In genomic region chr7:142384306-142384705, GRCm38 (mm10) we compare ENCODE assay signal across 28 mouse cellular contexts. TPM values are rescaled to one million over a fixed set of nuclear protein-coding genes. Genes with fewer than 3 reads are reported as not detected.
A peak's percentile ranks its signal among the peaks of the same experiment; 100 is the strongest.
DNase-seq lines count a peak whose midpoint lies in the region; ATAC-seq and TF ChIP-seq lines count a peak whose summit lies in the region.
"Had no signal": no experiment of that assay in that cellular context is flagged by ENCODE, and none has a peak within 500 bp of the region (broad histone marks: within the 10 kb centered on the region; RNA-seq: fewer than 3 reads in every experiment).

No protein-coding gene starts in this region.

- H3K9me3 ChIP-seq in heart, embryonic 13.5 days = no peaks in the 10 kb centered on the region
- H3K9me3 ChIP-seq in liver, embryonic 12.5 days (replicated peaks) = no peaks in the 10 kb centered on the region
- H3K9me3 ChIP-seq in midbrain, embryonic 13.5 days = no peaks in the 10 kb centered on the region
- H3K9me3 ChIP-seq: embryonic facial prominence, embryonic 10.5 days; forebrain, embryonic 13.5 days; heart, embryonic 15.5 days; hindbrain, embryonic 12.5 days; midbrain, embryonic 15.5 days; stomach, embryonic 15.5 days had no signal

- H3K4me3 ChIP-seq in gastrocnemius, adult 2 months = peak overlapping the region; percentile 74
- peak overlapping the region; percentile 94 for H3K4me3 ChIP-seq in heart, embryonic 13.5 days
- H3K4me3 ChIP-seq in liver, embryonic 12.5 days = 0 out of 2 replicates have a peak overlapping the region, but pooled peaks have one; percentile 81
- H3K4me3 ChIP-seq in midbrain, embryonic 13.5 days (replicated peaks) = no peak overlapping the region
- H3K4me3 ChIP-seq: embryonic facial prominence, embryonic 10.5 days; forebrain, embryonic 13.5 days; heart, embryonic 15.5 days; hindbrain, embryonic 12.5 days; midbrain, embryonic 15.5 days; myocyte; stomach, embryonic 15.5 days had no signal

- peak overlapping the region; percentile 99 for H3K27ac ChIP-seq in gastrocnemius, adult 2 months
- H3K27ac ChIP-seq in heart, embryonic 13.5 days (replicated peaks) = 0 out of 2 replicates have a peak overlapping the region, but pooled peaks have one; percentile 3
- H3K27ac ChIP-seq in liver, embryonic 12.5 days = peak overlapping the region; percentile 93
- no peak overlapping the region for H3K27ac ChIP-seq in midbrain, embryonic 13.5 days
- H3K27ac ChIP-seq: embryonic facial prominence, embryonic 10.5 days; forebrain, embryonic 13.5 days; heart, embryonic 15.5 days; hindbrain, embryonic 12.5 days; midbrain, embryonic 15.5 days; stomach, embryonic 15.5 days had no signal

- peaks cover 31% of the 10 kb centered on the region for H3K4me1 ChIP-seq in heart, embryonic 13.5 days
- peaks cover 84% of the 10 kb centered on the region for H3K4me1 ChIP-seq in liver, embryonic 12.5 days
- peaks cover 22% of the 10 kb centered on the region for H3K4me1 ChIP-seq in midbrain, embryonic 13.5 days (replicated peaks)

- H3K9ac ChIP-seq in heart, embryonic 13.5 days = peak overlapping the region; percentile 96; the same call in 1 of the 2 replicates
- peak overlapping the region; percentile 38 for H3K9ac ChIP-seq in liver, embryonic 12.5 days
- H3K9ac ChIP-seq in midbrain, embryonic 13.5 days (replicated peaks) = no peak overlapping the region
- H3K9ac ChIP-seq: forebrain, embryonic 13.5 days; hindbrain, embryonic 12.5 days; midbrain, embryonic 15.5 days; stomach, embryonic 15.5 days had no signal

- peak overlapping the region; percentile 97 for H3K4me2 ChIP-seq in heart, embryonic 13.5 days
- peak overlapping the region; percentile 84 for H3K4me2 ChIP-seq in liver, embryonic 12.5 days
- H3K4me2 ChIP-seq in midbrain, embryonic 13.5 days (replicated peaks) = no peak overlapping the region
- H3K4me2 ChIP-seq: forebrain, embryonic 13.5 days; heart, embryonic 15.5 days; hindbrain, embryonic 12.5 days; midbrain, embryonic 15.5 days; stomach, embryonic 15.5 days had no signal

- H3K36me3 ChIP-seq in heart, embryonic 13.5 days = peaks cover 63% of the 10 kb centered on the region
- peaks cover 72% of the 10 kb centered on the region for H3K36me3 ChIP-seq in liver, embryonic 12.5 days
- peaks cover 62% of the 10 kb centered on the region for H3K36me3 ChIP-seq in midbrain, embryonic 13.5 days

- ATAC-seq in heart, embryonic 13.5 days (ENCODE audit: extremely low read depth, insufficient number of reproducible peaks, low FRiP score, low TSS enrichment) = no peak
- no peak for ATAC-seq in liver, embryonic 12.5 days
- no peak for ATAC-seq in midbrain, embryonic 13.5 days
- ATAC-seq: forebrain, embryonic 13.5 days; inflammation-experienced regulatory T-cells, adult 6 months; lung, postnatal 0 days; midbrain, embryonic 15.5 days had no signal

- DNase-seq in gastrocnemius, adult 2 months = peak; percentile 81
- no peak for DNase-seq in gastrocnemius, postnatal 36 days
- no peak for DNase-seq in heart, postnatal 4 days
- peak; percentile 84 for DNase-seq in skeletal muscle tissue, adult 2 months (ENCODE audit: low read depth, low spot score)
- no peak for DNase-seq in urinary bladder, postnatal 14 days (ENCODE audit: low spot score)
- DNase-seq: adrenal gland, postnatal 36 days; cerebellum, adult 2 months; kidney, adult 2 months; kidney, postnatal 10 days; right cerebral cortex, postnatal 14 days; thymus, adult 18-20 months; thymus, postnatal 4 days had no signal

- no peak for TF ChIP-seq CTCF in gastrocnemius, adult 2 months (IDR thresholded peaks at IDR 0.05)

- WGBS in heart, embryonic 13.5 days = 79% methylated on average over 10 of the region's 10 CpGs
- 63% methylated on average over 10 of the region's 10 CpGs for WGBS in liver, embryonic 12.5 days (ENCODE audit: insufficient replicate concordance)
- 92% methylated on average over 10 of the region's 10 CpGs for WGBS in midbrain, embryonic 13.5 days

- no peaks in the 10 kb centered on the region for H3K27me3 ChIP-seq in heart, embryonic 13.5 days (replicated peaks)
- no peaks in the 10 kb centered on the region for H3K27me3 ChIP-seq in liver, embryonic 12.5 days (replicated peaks)
- H3K27me3 ChIP-seq in midbrain, embryonic 13.5 days = no peaks in the 10 kb centered on the region
- H3K27me3 ChIP-seq: forebrain, embryonic 13.5 days; heart, embryonic 15.5 days; hindbrain, embryonic 12.5 days; midbrain, embryonic 15.5 days; stomach, embryonic 15.5 days had no signal

- intact Hi-C loops in gastrocnemius, adult 2 months (cut with DNase I) = no loop called here
- intact Hi-C loops in gastrocnemius, postnatal 36 days (cut with DNase I) = no loop called here

RNA-seq across cellular contexts. Expression of gene Gm49369, which starts 1.8 kb away (rescaled TPM):
- total RNA-seq in gastrocnemius, adult 2 months (2021) = 1 to 10 TPM; 1.5 to 1.8 TPM
- 1 to 10 TPM; 3.9 to 9.2 TPM for total RNA-seq in gastrocnemius, postnatal 36 days (2021)
- 2.3 TPM in 1 of 2 replicates, not detected in the other for polyA plus RNA-seq in heart, embryonic 13.5 days (2015; fragmentation: Nextera tagmentation; extraction: Ambion mirVana)
- total RNA-seq in heart, postnatal 4 days (2021) = 1 to 10 TPM in 1 of 2 experiments, under 1 TPM in 1; 0.43 to 1.7 TPM
- polyA plus RNA-seq in liver, embryonic 12.5 days (2016; fragmentation: Nextera tagmentation; extraction: Ambion mirVana) = 1.4 TPM in 1 of 2 replicates, not detected in the other
- not detected in 2 replicates for polyA plus RNA-seq in midbrain, embryonic 13.5 days (2015; fragmentation: Nextera tagmentation; extraction: Ambion mirVana)
- polyA plus RNA-seq: embryonic facial prominence, embryonic 10.5 days; forebrain, embryonic 13.5 days; hindbrain, embryonic 12.5 days; spleen, adult 2 months had no signal

RNA-seq across cellular contexts. Expression of gene Ctsd, which starts 3.5 kb away (rescaled TPM):
- total RNA-seq in gastrocnemius, adult 2 months (2021) = 100 to 1,000 TPM; 411 to 467 TPM
- total RNA-seq in gastrocnemius, postnatal 36 days (2021) = 100 to 1,000 TPM; 330 to 388 TPM
- polyA plus RNA-seq in heart, embryonic 13.5 days (2015; fragmentation: Nextera tagmentation; extraction: Ambion mirVana) = 443 and 485 TPM in 2 replicates
- total RNA-seq in heart, postnatal 4 days (2021) = 100 to 1,000 TPM; 344 to 370 TPM
- polyA plus RNA-seq in liver, embryonic 12.5 days (2016; fragmentation: Nextera tagmentation; extraction: Ambion mirVana) = 289 and 295 TPM in 2 replicates
- 191 and 206 TPM in 2 replicates for polyA plus RNA-seq in midbrain, embryonic 13.5 days (2015; fragmentation: Nextera tagmentation; extraction: Ambion mirVana)

RNA-seq across cellular contexts. Expression of gene Ifitm10, which starts 10.8 kb away (rescaled TPM):
- 1 to 10 TPM; 3.0 to 4.1 TPM for total RNA-seq in gastrocnemius, adult 2 months (2021)
- 1 to 10 TPM; 2.8 to 6.8 TPM for total RNA-seq in gastrocnemius, postnatal 36 days (2021)
- 6.5 and 7.5 TPM in 2 replicates for polyA plus RNA-seq in heart, embryonic 13.5 days (2015; fragmentation: Nextera tagmentation; extraction: Ambion mirVana)
- 1 to 10 TPM; 2.0 TPM for total RNA-seq in heart, postnatal 4 days (2021)
- polyA plus RNA-seq in liver, embryonic 12.5 days (2016; fragmentation: Nextera tagmentation; extraction: Ambion mirVana) = 1.5 and 2.5 TPM in 2 replicates
- polyA plus RNA-seq in midbrain, embryonic 13.5 days (2015; fragmentation: Nextera tagmentation; extraction: Ambion mirVana) = 1.9 and 2.3 TPM in 2 replicates
- total RNA-seq: megakaryocyte progenitor cell, adult 5-6 weeks had no signal

RNA-seq across cellular contexts. Expression of gene Syt8, which starts 50.3 kb away (rescaled TPM):
- not detected for total RNA-seq in gastrocnemius, adult 2 months (2021)
- total RNA-seq in gastrocnemius, postnatal 36 days (2021) = not detected
- polyA plus RNA-seq in heart, embryonic 13.5 days (2015; fragmentation: Nextera tagmentation; extraction: Ambion mirVana) = 0.19 and 0.41 TPM in 2 replicates
- total RNA-seq in heart, postnatal 4 days (2021) = not detected
- polyA plus RNA-seq in liver, embryonic 12.5 days (2016; fragmentation: Nextera tagmentation; extraction: Ambion mirVana) = not detected in 2 replicates
- not detected in 2 replicates for polyA plus RNA-seq in midbrain, embryonic 13.5 days (2015; fragmentation: Nextera tagmentation; extraction: Ambion mirVana)
- total RNA-seq: adrenal gland, postnatal 36 days; left cerebral cortex, postnatal 25 days; megakaryocyte progenitor cell, adult 5-6 weeks had no signal
- polyA plus RNA-seq: cerebellum, adult 2 months; embryonic facial prominence, embryonic 10.5 days; forebrain, embryonic 13.5 days; inflammation-experienced regulatory T-cells, adult 6 months; midbrain, embryonic 15.5 days; neural tube, embryonic 14.5 days had no signal

RNA-seq across cellular contexts. Expression of gene Tnni2, which starts 57.3 kb away (rescaled TPM):
- total RNA-seq in gastrocnemius, adult 2 months (2021) = over 10,000 TPM; 15,929 to 19,962 TPM
- total RNA-seq in gastrocnemius, postnatal 36 days (2021) = over 10,000 TPM; 17,613 to 18,280 TPM
- 34.8 and 41.9 TPM in 2 replicates for polyA plus RNA-seq in heart, embryonic 13.5 days (2015; fragmentation: Nextera tagmentation; extraction: Ambion mirVana)
- total RNA-seq in heart, postnatal 4 days (2021) = 10 to 100 TPM in 1 of 2 experiments, 1 to 10 TPM in 1; 6.6 to 16.4 TPM
- 1.8 and 2.4 TPM in 2 replicates for polyA plus RNA-seq in liver, embryonic 12.5 days (2016; fragmentation: Nextera tagmentation; extraction: Ambion mirVana)
- polyA plus RNA-seq in midbrain, embryonic 13.5 days (2015; fragmentation: Nextera tagmentation; extraction: Ambion mirVana) = 0.59 and 0.75 TPM in 2 replicates
- total RNA-seq: left cerebral cortex, postnatal 25 days had no signal
- polyA plus RNA-seq: inflammation-experienced regulatory T-cells, adult 6 months had no signal

Comparison
In these comparisons a context has a peak if more than half of its experiments do, and no peak if none do; other contexts are left out.
1. DNase-seq: peak in gastrocnemius, adult 2 months (single experiment) and skeletal muscle tissue, adult 2 months (single experiment); none in gastrocnemius, postnatal 36 days (0 of 2), heart, postnatal 4 days (single experiment) and urinary bladder, postnatal 14 days (single experiment).